Mouse (Mus musculus) small intestine, adult 2 months (tissue): ENCODE results near the gene Tdo2.

Experiments
- CTCF ChIP-seq: fragments of 200-500 bp; IDR thresholded peaks from 2 replicates; pipeline ENCODE4 v1.5.1; 2012; ENCODE audit warnings: low read depth, mild to moderate bottlenecking, control low read depth, inconsistent platforms, low read length, moderate library complexity, mixed read lengths; ENCODE audit not compliant: insufficient replicate concordance, insufficient read length; ENCODE audit errors: extremely low read depth
- POLR2A ChIP-seq: fragments of 200-500 bp; IDR thresholded peaks from 2 replicates; pipeline ENCODE4 v1.6.1; 2012; ENCODE audit warnings: low read depth, mild to moderate bottlenecking, control low read depth, inconsistent platforms, low read length, moderate library complexity

- no peak for TF ChIP-seq POLR2A
- TF ChIP-seq CTCF: no peak
Measured at GRCm38 (mm10) chr3:81942341-81942740, 33.7 kb downstream of the Tdo2 start.
